Mouse (Mus musculus) forebrain, postnatal 0 days (tissue): ENCODE data around the gene Hes1. TPM values are rescaled to one million over a fixed set of nuclear protein-coding genes. Genes with fewer than 3 reads are reported as not detected.

Source experiments
- ATAC-seq: fragments of 200-750 bp; cut with Nextera tagmentation; 2 replicates; pipeline ENCODE4 v1.8.0; 2017; ENCODE audit warnings: mild to moderate bottlenecking, moderate library complexity
- DNase-seq: peaks from one replicate; pipeline ENCODE4 v3.0.0-alpha.2; 2015
- H3K27ac ChIP-seq: fragments of 300-500 bp; sonication (generic); 2 replicates; pipeline ENCODE4 v1.5.1; 2014; ENCODE audit warnings: low read depth, mild to moderate bottlenecking, antibody characterized with exemption, low read length, moderate library complexity, mixed read lengths
- H3K27me3 ChIP-seq: fragments of 300-500 bp; sonication (generic); 2 replicates; pipeline ENCODE4 v1.6.1; 2014; ENCODE audit warnings: mild to moderate bottlenecking, low read length, mixed read lengths; ENCODE audit not compliant: insufficient read depth
- H3K36me3 ChIP-seq: fragments of 300-500 bp; sonication (generic); 2 replicates; pipeline ENCODE4 v1.6.1; 2014; ENCODE audit warnings: mild to moderate bottlenecking, moderate library complexity; ENCODE audit not compliant: insufficient read depth
- H3K4me1 ChIP-seq: fragments of 300-500 bp; sonication (generic); 2 replicates; pipeline ENCODE4 v1.6.1; 2014; ENCODE audit warnings: antibody characterized with exemption; ENCODE audit not compliant: insufficient read depth
- H3K4me2 ChIP-seq: fragments of 300-500 bp; sonication (generic); 2 replicates; pipeline ENCODE4 v1.6.1; 2014; ENCODE audit warnings: low read depth, mild to moderate bottlenecking, moderate library complexity
- H3K4me3 ChIP-seq: fragments of 300-500 bp; sonication (generic); 2 replicates; pipeline ENCODE4 v1.5.1; 2014; ENCODE audit warnings: low read depth, low read length, mixed read lengths
- H3K9ac ChIP-seq: fragments of 300-500 bp; sonication (generic); 2 replicates; pipeline ENCODE4 v1.6.1; 2014; ENCODE audit warnings: mild to moderate bottlenecking
- H3K9me3 ChIP-seq: fragments of 300-500 bp; sonication (generic); 2 replicates; pipeline ENCODE4 v1.6.1; 2016; ENCODE audit warnings: low read length
- CTCF ChIP-seq: sonication (generic); IDR thresholded peaks from 2 replicates; pipeline ENCODE4 v1.5.1; 2016; ENCODE audit warnings: antibody characterized with exemption, control low read depth, low read depth
- WGBS: fragments of 180-500 bp; shearing (Covaris S2); extraction: QIAGEN DNeasy Blood & Tissue Kit; methylation state at CpG from one replicate; pipeline ENCODE4 v1.1.7; 2014; 5-methylcytosine and 5-hydroxymethylcytosine counted together
- polyA plus RNA-seq: library from polyadenylated mRNA; unstranded; fragments of >200 nt; fragmentation: Nextera tagmentation; extraction: Ambion mirVana; gene quantifications from 2 replicates; pipeline ENCODE4 v1.2.1, GENCODE M21; 2015
- total RNA-seq: library from RNA; depleted of rRNA; stranded (reverse); fragments of >200 nt; gene quantifications from 2 replicates; pipeline ENCODE4 v1.2.3, GENCODE M21; 2014

Gene Hes1
- total and polyA plus RNA-seq, 2 experiments from 2014 or later = 6.9 to 11.2 TPM

DNA sequence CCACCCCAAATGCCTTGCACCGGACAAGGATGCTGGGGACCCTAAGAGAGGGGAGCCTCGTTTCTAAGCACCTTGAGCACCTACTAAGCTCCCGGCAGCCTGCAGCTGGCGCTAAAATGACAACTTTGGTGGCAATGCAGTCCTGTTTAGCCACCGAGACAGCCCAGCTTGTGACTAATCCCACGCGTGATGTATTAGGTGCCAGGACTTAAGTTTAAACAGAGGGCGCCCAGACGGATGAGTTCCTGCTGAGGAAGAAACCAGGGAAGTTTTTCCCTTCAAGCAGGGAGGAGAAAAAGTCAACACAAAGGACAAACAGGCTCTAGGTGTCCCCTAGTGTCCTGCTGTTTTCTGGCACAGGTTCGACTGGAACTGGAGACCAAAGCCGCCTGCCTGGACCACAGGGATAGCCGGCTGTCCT, 6.6 kb downstream of the Hes1 start:
- Histone ChIP-seq H3K4me1 (peaks cover 8% of the 10 kb centered on the region; the same call in 1 of the 2 replicates), H3K27ac (no peak overlapping the region), H3K4me2 (peak overlapping the region; percentile 98), H3K27me3 (peaks cover 3% of the 10 kb centered on the region; the same call in 1 of the 2 replicates), H3K9me3 (no peaks in the 10 kb centered on the region), H3K36me3 (no peaks in the 10 kb centered on the region), H3K9ac (peak overlapping the region; percentile 61), H3K4me3 (peak overlapping the region; percentile 54)
- WGBS = 12% methylated on average over 12 of the region's 12 CpGs
- TF ChIP-seq CTCF = peak; percentile 31
- ATAC-seq (peak; percentile 13; the same call in 1 of the 2 replicates), DNase-seq (peak; percentile 52)

DNA sequence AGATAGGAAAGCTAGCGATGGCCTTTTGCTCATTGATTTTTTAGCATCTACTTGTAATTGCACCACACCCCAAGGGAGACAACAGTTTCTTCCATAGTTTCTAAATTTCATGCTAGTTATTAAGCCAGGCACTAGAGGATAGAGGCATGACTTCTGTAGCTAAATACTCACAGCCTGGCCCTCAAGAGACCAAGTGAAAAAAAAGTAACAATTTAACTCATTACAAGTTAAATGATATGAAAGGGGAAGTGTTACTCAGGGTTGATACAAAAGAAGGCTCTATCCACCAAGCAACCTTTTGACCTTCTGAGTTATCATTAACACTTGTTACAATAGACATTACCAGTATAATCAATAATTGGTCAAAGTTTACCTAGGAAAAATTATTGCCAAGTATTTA, 9.1 kb downstream of the Hes1 start:
- Histone ChIP-seq H3K9ac (no peak overlapping the region), H3K9me3 (no peaks in the 10 kb centered on the region), H3K4me3 (no peak overlapping the region), H3K4me1 (no peaks in the 10 kb centered on the region), H3K36me3 (no peaks in the 10 kb centered on the region), H3K27me3 (no peaks in the 10 kb centered on the region; the same call in 1 of the 2 replicates), H3K4me2 (no peak overlapping the region), H3K27ac (no peak overlapping the region)
- DNase-seq (no peak), ATAC-seq (no peak)
- no peak for TF ChIP-seq CTCF
- WGBS = 100% methylated on average over 1 of the region's 1 CpGs

DNA sequence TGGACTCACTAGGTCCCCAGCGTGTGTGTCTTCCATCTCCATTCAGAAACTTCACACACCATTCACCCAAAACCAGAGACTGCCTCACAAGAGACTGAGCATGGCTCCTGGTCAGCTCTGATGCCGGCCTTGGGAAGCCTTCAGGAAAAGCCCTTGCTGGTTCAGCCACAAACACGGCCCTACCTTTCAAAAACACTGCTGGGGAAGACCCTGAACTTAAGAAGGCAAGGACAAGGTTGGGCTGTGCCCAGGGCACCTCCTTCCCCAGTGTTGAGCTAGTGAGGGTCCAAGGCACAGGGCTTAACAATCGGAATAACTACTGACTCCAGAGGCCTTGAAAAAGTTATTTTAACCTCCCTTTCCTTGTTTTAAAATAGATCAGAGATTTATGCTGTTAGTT, 17.3 kb downstream of the Hes1 start:
- no peaks in the 10 kb centered on the region for H3K9me3 ChIP-seq
- DNase-seq (no peak), ATAC-seq (no peak)
- H3K4me3 ChIP-seq = no peak overlapping the region
- no peak overlapping the region for H3K9ac ChIP-seq
- no peaks in the 10 kb centered on the region for H3K27me3 ChIP-seq
- no peak overlapping the region for H3K4me2 ChIP-seq
- 72% methylated on average over 4 of the region's 4 CpGs for WGBS
- TF ChIP-seq CTCF = no peak
- no peaks in the 10 kb centered on the region for H3K4me1 ChIP-seq
- H3K27ac ChIP-seq = no peak overlapping the region
- H3K36me3 ChIP-seq = no peaks in the 10 kb centered on the region

DNA sequence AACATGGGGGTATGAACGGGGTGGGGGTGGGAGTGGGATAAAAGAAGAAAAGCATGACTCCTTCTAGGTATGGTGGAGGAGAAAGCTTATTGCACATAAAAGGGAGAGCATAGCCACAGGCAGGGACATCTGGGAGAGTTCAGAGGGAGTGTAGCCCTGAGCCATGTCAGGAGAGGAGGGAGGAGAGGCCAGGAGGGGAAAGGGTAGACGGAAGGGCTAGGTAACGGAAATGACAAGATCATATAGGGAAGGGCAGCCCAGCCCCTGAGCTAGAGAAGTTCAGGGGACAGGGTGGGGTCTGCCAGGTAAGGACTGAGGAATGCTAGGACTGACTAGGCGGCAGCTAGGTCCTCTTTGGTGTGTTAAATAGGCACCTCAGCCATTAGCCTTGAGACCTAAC, 17.8 kb downstream of the Hes1 start:
- no peak for TF ChIP-seq CTCF
- Histone ChIP-seq H3K4me1 (no peaks in the 10 kb centered on the region), H3K36me3 (no peaks in the 10 kb centered on the region), H3K27ac (no peak overlapping the region), H3K4me2 (no peak overlapping the region), H3K9ac (no peak overlapping the region), H3K4me3 (no peak overlapping the region), H3K9me3 (no peaks in the 10 kb centered on the region), H3K27me3 (no peaks in the 10 kb centered on the region)
- 91% methylated on average over 4 of the region's 4 CpGs for WGBS
- ATAC-seq (no peak), DNase-seq (no peak)

DNA sequence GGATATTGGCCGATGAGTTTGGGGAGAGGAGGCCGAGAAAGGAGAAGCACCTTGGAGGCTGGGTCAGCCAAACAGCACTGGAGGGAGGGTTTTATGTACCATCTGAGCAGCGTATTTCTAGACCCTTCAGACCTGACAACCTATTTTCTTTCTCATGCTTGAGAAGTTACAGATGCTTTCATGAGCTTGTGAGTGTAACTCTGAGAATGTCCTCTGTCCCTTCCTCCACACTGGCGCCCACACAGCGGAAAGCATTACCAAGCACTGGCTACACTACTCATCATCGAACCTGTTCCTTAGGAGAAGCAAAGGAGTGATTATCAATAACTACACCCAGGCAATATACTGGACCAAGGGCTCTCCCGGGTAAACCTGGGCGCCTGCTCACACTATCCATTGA, 18.8 kb downstream of the Hes1 start:
- no peak overlapping the region for H3K4me3 ChIP-seq
- no peaks in the 10 kb centered on the region for H3K4me1 ChIP-seq
- WGBS = 96% methylated on average over 8 of the region's 8 CpGs

DNA sequence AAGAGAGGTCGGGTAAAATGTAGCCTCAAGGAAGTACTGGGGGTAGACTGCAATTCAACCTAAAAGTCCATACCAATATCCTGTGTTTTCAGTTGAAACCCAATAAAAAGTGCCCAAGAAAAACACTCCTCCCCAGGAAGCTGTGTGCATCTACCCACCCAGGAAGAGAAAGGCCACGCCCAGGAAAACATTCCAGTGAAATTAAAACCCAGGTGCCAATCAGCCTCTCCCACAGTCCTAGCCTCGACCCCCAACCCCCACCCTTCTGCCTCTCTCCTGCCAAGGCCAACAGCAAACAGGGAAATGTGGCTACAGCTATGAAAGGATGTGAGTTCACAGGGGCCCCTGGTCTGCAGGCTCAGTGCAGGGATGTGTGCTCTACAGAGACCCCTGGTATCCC, 19.4 kb downstream of the Hes1 start:
- Histone ChIP-seq H3K4me2 (no peak overlapping the region), H3K27me3 (no peaks in the 10 kb centered on the region), H3K36me3 (no peaks in the 10 kb centered on the region), H3K27ac (no peak overlapping the region), H3K9me3 (no peaks in the 10 kb centered on the region), H3K9ac (no peak overlapping the region), H3K4me3 (no peak overlapping the region), H3K4me1 (no peaks in the 10 kb centered on the region)
- ATAC-seq = no peak
- whole genome bisulfite sequencing = 72% methylated on average over 3 of the region's 3 CpGs
- DNase-seq = no peak
- TF ChIP-seq CTCF = no peak

More for the DNA sequence above, 18.8 kb downstream of the Hes1 start:
- H3K9me3 ChIP-seq = no peaks in the 10 kb centered on the region
- H3K27ac ChIP-seq = no peak overlapping the region
- no peaks in the 10 kb centered on the region for H3K27me3 ChIP-seq
- no peak overlapping the region for H3K4me2 ChIP-seq
- ATAC-seq (no peak), DNase-seq (no peak)
- no peak overlapping the region for H3K9ac ChIP-seq
- TF ChIP-seq CTCF = no peak
- H3K36me3 ChIP-seq = no peaks in the 10 kb centered on the region

DNA sequence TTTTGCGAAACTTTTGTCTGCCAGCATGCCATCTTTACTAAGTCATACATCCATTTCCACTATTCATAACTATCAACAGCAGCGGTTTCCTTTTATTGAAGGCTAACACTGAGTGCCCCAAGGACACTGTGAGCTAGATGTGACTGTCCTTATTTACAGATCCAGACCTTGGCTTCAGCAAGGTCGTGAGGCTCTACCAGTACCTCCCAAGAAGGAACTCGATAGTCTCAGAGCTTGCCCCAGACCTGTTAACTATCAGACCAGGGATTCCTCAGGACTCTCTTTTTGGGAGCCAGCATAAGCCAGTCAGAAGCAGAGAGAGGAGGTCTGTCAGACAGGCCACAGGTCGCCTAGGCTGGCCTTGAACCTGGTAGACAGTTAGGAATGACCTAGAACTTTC, 24.5 kb downstream of the Hes1 start:
- 90% methylated on average over 5 of the region's 5 CpGs for WGBS
- no peak for DNase-seq
- Histone ChIP-seq H3K27me3 (no peaks in the 10 kb centered on the region), H3K4me3 (no peak overlapping the region), H3K36me3 (no peaks in the 10 kb centered on the region), H3K27ac (no peak overlapping the region), H3K4me2 (no peak overlapping the region), H3K9ac (no peak overlapping the region), H3K9me3 (no peaks in the 10 kb centered on the region), H3K4me1 (no peaks in the 10 kb centered on the region)
- no peak for ATAC-seq
- TF ChIP-seq CTCF = no peak
